Mouse (Mus musculus) liver, adult 2 months (tissue): ENCODE data around the gene Gm20671. TPM values are rescaled to one million over a fixed set of nuclear protein-coding genes. Genes with fewer than 3 reads are reported as not detected.
"Not testable (repeated sequence)": the region's sequence is repeated elsewhere in the genome, so short reads cannot be mapped to it uniquely, and the experiment has no call there.

ENCODE experiments used
- DNase-seq: peaks from one replicate; pipeline ENCODE4 v3.0.0-alpha.2; 2011; ENCODE audit warnings: low read depth, low spot score; ENCODE audit errors: extremely low read depth
- H3K27ac ChIP-seq: fragments of 200-500 bp; replicated peaks from 2 replicates; pipeline ENCODE4 v1.5.1; 2012; ENCODE audit warnings: low read depth, mild to moderate bottlenecking, control low read depth, inconsistent platforms, low read length; ENCODE audit not compliant: insufficient read depth
- H3K27me3 ChIP-seq: fragments of 200-500 bp; 2 replicates; pipeline ENCODE4 v1.6.1; 2012; ENCODE audit warnings: mild to moderate bottlenecking, moderate library complexity, low read length, inconsistent platforms; ENCODE audit not compliant: control insufficient read depth, insufficient read depth
- H3K36me3 ChIP-seq: fragments of 200-500 bp; 2 replicates; pipeline ENCODE4 v1.6.1; 2012; ENCODE audit warnings: low read length, inconsistent platforms; ENCODE audit not compliant: control insufficient read depth, insufficient read depth
- H3K4me1 ChIP-seq: fragments of 200-500 bp; 2 replicates; pipeline ENCODE4 v1.6.1; 2011; ENCODE audit warnings: low read length; ENCODE audit not compliant: control insufficient read depth, insufficient read depth
- H3K4me3 ChIP-seq: fragments of 200-500 bp; 2 replicates; pipeline ENCODE4 v1.5.1; 2011; ENCODE audit warnings: low read depth, mild to moderate bottlenecking, control low read depth, low read length, moderate library complexity; ENCODE audit not compliant: insufficient read depth
- H3K79me2 ChIP-seq: fragments of 200-500 bp; 2 replicates; pipeline ENCODE4 v1.6.1; 2012; ENCODE audit warnings: inconsistent platforms, mild to moderate bottlenecking, low read length, moderate library complexity; ENCODE audit not compliant: control insufficient read depth, insufficient read depth
- H3K9ac ChIP-seq: fragments of 200-500 bp; 2 replicates; pipeline ENCODE4 v1.6.1; 2012; ENCODE audit warnings: low read depth, mild to moderate bottlenecking, control low read depth, inconsistent platforms, low read length
- CTCF ChIP-seq: fragments of 200-500 bp; IDR thresholded peaks from 2 replicates; pipeline ENCODE4 v1.5.1; 2011; ENCODE audit warnings: low read depth, low read length, control low read depth
- POLR2A ChIP-seq: fragments of 200-500 bp; IDR thresholded peaks from 2 replicates; pipeline ENCODE4 v1.6.1; 2011; ENCODE audit warnings: low read length, control low read depth; ENCODE audit not compliant: insufficient read depth; ENCODE audit errors: extremely low read depth
- WGBS: fragments of 180-500 bp; shearing (Covaris S2); methylation state at CpG from one replicate; pipeline ENCODE4 v1.1.7; 2018; 5-methylcytosine and 5-hydroxymethylcytosine counted together
- polyA plus RNA-seq: library from polyadenylated mRNA; depleted of rRNA; stranded (reverse); fragments of >200 nt; gene quantifications from 2 replicates; pipeline ENCODE4 v1.2.3, GENCODE M21; 2012
- total RNA-seq: library from RNA; depleted of rRNA; stranded (reverse); fragments of >200 nt; gene quantifications from 2 replicates; pipeline ENCODE4 v1.2.3, GENCODE M21; 2014

Gm20671 gene
- total and polyA plus RNA-seq, 2 experiments: 3.2 TPM; not detected in 1

DNA sequence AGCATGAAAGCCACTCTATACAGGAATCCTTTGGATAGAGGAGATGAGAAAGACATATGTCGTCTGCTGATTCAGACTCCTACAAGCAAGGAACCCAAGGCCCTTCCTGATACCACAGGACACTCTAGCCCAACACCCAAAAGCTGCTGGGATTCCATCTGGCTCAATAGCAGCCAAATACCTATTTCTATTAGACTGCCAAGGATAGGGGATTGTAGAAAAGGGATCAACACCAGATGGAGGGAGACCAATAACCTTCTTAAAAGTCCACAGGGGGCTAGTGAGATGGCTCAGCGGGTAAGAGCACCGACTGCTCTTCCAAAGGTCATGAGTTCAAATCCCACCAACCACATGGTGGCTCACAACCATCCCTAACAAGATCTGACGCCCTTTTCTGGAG lies 11.5 kb downstream of the Gm20671 start:
- peaks cover 44% of the 10 kb centered on the region for H3K36me3 ChIP-seq

GRCm38 (mm10) chr5:32786454-32786853 lies 40.5 kb downstream of the Gm20671 start:
- H3K4me1 ChIP-seq, H3K27ac ChIP-seq, H3K79me2 ChIP-seq, H3K36me3 ChIP-seq, DNase-seq, H3K4me3 ChIP-seq, H3K27me3 ChIP-seq, H3K9ac ChIP-seq: not testable (repeated sequence)
- WGBS: 89% methylated on average over 1 of the region's 1 CpGs

More for the DNA sequence above, 11.5 kb downstream of the Gm20671 start:
- no peaks in the 10 kb centered on the region for H3K27me3 ChIP-seq
- H3K27ac ChIP-seq: no peak overlapping the region
- DNase-seq: no peak
- TF ChIP-seq POLR2A: no peak
- no peak for TF ChIP-seq CTCF
- no peak overlapping the region for H3K9ac ChIP-seq
- no peaks in the 10 kb centered on the region for H3K79me2 ChIP-seq
- no peaks in the 10 kb centered on the region for H3K4me1 ChIP-seq
- WGBS: 97% methylated on average over 4 of the region's 4 CpGs
- H3K4me3 ChIP-seq: no peak overlapping the region

GRCm38 (mm10) chr5:32785313-32785915 lies 41.5 kb downstream of the Gm20671 start, which contains the start of gene Pisd:
Pisd (minus strand) TSS chr5:32785646.
- TF ChIP-seq POLR2A (peak; percentile 72; the same call in 1 of the 2 replicates), CTCF (peak; percentile 44; the same call in 1 of the 2 replicates)
- peak; percentile 82 for DNase-seq
- H3K4me3 ChIP-seq: peak within 1 kb of the TSS; percentile 82
- peak within 1 kb of the TSS; percentile 72 for H3K9ac ChIP-seq
- 0 out of 2 replicates have a peak, but pooled peaks cover 2% of the 10 kb centered on the region for H3K36me3 ChIP-seq
- peaks cover 5% of the 10 kb centered on the region; the same call in 1 of the 2 replicates for H3K4me1 ChIP-seq
- H3K27me3 ChIP-seq: no peaks in the 10 kb centered on the region
- whole genome bisulfite sequencing: 1% methylated on average over 51 of the region's 52 CpGs
- H3K27ac ChIP-seq: peak within 1 kb of the TSS; percentile 39
- H3K79me2 ChIP-seq: peaks cover 6% of the 10 kb centered on the region; the same call in 1 of the 2 replicates

- peaks cover 8% of the 10 kb centered on the region; the same call in 1 of the 2 replicates for H3K79me2 ChIP-seq
- 9% methylated on average over 5 of the region's 5 CpGs for WGBS
- H3K9ac ChIP-seq: peak overlapping the region; percentile 72
- DNase-seq: no peak
- peaks cover 5% of the 10 kb centered on the region; the same call in 1 of the 2 replicates for H3K4me1 ChIP-seq
- no peak overlapping the region for H3K27ac ChIP-seq
- H3K36me3 ChIP-seq: 0 out of 2 replicates have a peak, but pooled peaks cover 2% of the 10 kb centered on the region
- TF ChIP-seq CTCF (no peak), POLR2A (no peak)
- no peaks in the 10 kb centered on the region for H3K27me3 ChIP-seq
- peak overlapping the region; percentile 82 for H3K4me3 ChIP-seq
These were observed 42.2 kb downstream of the Gm20671 start for GRCm38 (mm10) chr5:32784726-32785125.

DNA sequence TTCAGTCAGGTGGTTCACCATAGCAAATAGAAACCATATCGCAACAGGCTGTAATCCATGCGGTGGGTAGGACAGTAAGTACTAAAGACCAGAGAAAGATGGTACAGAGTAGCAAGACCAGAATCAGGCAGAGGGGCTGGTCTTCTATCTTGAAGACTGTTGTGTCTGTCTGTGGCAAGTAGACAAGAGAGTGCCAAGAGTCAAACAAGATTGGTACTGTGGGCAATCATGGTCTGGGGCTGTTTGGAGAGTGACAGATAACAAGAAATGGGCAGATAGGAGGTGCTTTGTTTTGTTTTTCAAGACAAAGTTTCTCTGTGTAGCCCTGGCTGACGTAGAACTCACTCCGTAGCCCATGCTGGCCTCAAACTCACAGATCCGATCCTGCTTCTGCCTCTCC lies 45.3 kb downstream of the Gm20671 start:
- H3K36me3 ChIP-seq: 0 out of 2 replicates have a peak, but pooled peaks cover 2% of the 10 kb centered on the region
- H3K4me1 ChIP-seq: peaks cover 5% of the 10 kb centered on the region; the same call in 1 of the 2 replicates
- TF ChIP-seq CTCF: no peak
- TF ChIP-seq POLR2A: no peak
- no peak overlapping the region for H3K4me3 ChIP-seq
- no peak overlapping the region for H3K27ac ChIP-seq
- H3K9ac ChIP-seq: no peak overlapping the region
- peaks cover 11% of the 10 kb centered on the region; the same call in 1 of the 2 replicates for H3K79me2 ChIP-seq
- 97% methylated on average over 5 of the region's 5 CpGs for WGBS
- no peak for DNase-seq
- no peaks in the 10 kb centered on the region for H3K27me3 ChIP-seq

DNA sequence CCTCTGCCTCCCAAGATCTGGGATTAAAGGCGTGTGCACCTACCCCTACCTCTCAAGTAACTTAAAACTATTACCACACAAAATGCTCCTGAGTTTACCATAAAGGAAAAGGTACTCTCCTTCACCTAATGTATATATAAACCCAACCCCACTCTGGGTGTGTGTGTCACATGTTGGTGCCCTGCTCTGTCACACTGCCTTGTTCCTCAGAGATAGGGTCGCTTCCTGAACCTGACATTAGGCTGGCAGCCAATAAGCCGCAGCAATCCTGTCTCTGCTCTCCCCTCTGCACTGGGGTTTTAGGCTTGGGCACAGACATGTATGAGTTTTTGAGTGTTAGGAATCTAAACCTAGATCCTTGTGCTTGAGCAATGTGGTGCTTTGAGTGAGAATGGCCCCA lies 48.7 kb downstream of the Gm20671 start:
- 81% methylated on average over 3 of the region's 3 CpGs for WGBS
- no peak for DNase-seq
- no peak overlapping the region for H3K27ac ChIP-seq
- TF ChIP-seq CTCF (no peak), POLR2A (no peak)
- no peak overlapping the region for H3K4me3 ChIP-seq
- peaks cover 12% of the 10 kb centered on the region for H3K36me3 ChIP-seq
- H3K27me3 ChIP-seq: no peaks in the 10 kb centered on the region
- H3K79me2 ChIP-seq: peaks cover 5% of the 10 kb centered on the region; the same call in 1 of the 2 replicates
- no peak overlapping the region for H3K9ac ChIP-seq
- no peaks in the 10 kb centered on the region for H3K4me1 ChIP-seq
